Mouse (Mus musculus): ENCODE measurements at regions not wholly inside any gene's neighbourhood (a gene's known extent, or its start where the extent isn't known, plus 50 kb on each side); places are given as distances from the start of the nearest gene placed in this dataset.

DNA sequence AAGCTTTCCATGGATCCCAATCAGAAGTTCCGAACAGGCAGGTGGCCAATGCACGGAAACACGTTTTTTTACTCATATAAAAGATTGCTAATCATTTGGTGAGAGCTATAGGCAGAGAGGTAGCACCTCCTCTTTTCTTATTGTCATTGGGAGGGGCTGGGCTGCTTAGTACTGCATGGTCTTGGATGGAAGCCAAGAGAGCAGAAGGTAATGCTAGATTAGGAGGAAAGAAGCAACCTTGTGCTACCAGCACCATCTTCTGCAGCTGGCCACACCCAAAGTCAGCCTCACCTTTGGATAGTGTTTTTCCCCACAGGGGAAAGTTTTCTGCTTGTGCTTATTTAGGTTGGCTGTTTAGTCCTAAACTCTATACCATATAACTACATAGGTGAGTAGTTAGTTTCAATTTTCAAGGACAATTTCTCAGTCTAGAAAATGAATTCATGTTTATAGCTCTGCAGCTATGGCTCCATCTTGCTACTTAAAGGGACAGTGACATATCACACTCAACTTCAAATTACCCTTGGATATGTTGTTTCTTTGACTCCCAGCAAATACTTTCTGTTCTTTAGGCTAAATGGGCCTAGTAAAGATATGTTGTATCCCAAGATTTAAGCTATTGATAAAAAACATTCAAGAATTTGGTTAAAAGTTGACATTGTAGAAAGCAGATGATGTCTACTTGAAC lies 66.6 kb upstream of the Lcorl start:
- TF ChIP-seq POLR2A (IDR thresholded peaks at IDR 0.05; ENCODE audit: extremely low read depth, insufficient read depth, low read length) (no peak), CTCF (IDR thresholded peaks at IDR 0.05; ENCODE audit: low read depth, low read length) (no peak)
